Mouse (Mus musculus): ENCODE results near the gene Gabpb2. TPM values are rescaled to one million over a fixed set of nuclear protein-coding genes. Genes with fewer than 3 reads are reported as not detected.

Gene Gabpb2
- total and polyA plus RNA-seq, 3 experiments = 8.6 to 14.1 (median 13.5) TPM

GRCm38 (mm10) chr3:95256931-95257330, 39.2 kb upstream of the Gabpb2 start:
- no peak overlapping the region for H3K9ac ChIP-seq (ENCODE audit: low read depth, low read length)
- no peaks in the 10 kb centered on the region for H3K4me1 ChIP-seq (ENCODE audit: control insufficient read depth, insufficient read depth, low read length)
- DNase-seq = no peak
- TF ChIP-seq CTCF (IDR thresholded peaks at IDR 0.05) (no peak), POLR2A (IDR thresholded peaks at IDR 0.05; ENCODE audit: insufficient read depth, low read depth, low read length) (no peak), EP300 (IDR thresholded peaks at IDR 0.05; ENCODE audit: insufficient read depth, low read depth, low read length) (no peak)
- no peaks in the 10 kb centered on the region for H3K79me2 ChIP-seq (replicated peaks; ENCODE audit: control insufficient read depth, insufficient read depth, low read length)
- WGBS = 86% methylated on average over 5 of the region's 5 CpGs
- no peaks in the 10 kb centered on the region for H3K27me3 ChIP-seq (ENCODE audit: control insufficient read depth, insufficient read depth, low read length)
- no peak overlapping the region for H3K27ac ChIP-seq
- no peak overlapping the region for H3K4me3 ChIP-seq
- intact Hi-C loops (cut with DNase I) = no loop called here
- H3K36me3 ChIP-seq (ENCODE audit: control insufficient read depth, insufficient read depth, low read length) = no peaks in the 10 kb centered on the region

- Histone ChIP-seq H3K79me2 (replicated peaks; ENCODE audit: control insufficient read depth, insufficient read depth, low read length) (no peaks in the 10 kb centered on the region), H3K36me3 (ENCODE audit: control insufficient read depth, insufficient read depth, low read length) (no peaks in the 10 kb centered on the region), H3K27ac (no peak within 1 kb of the TSS), H3K4me1 (ENCODE audit: control insufficient read depth, insufficient read depth, low read length) (no peaks in the 10 kb centered on the region), H3K4me3 (no peak within 1 kb of the TSS), H3K9ac (ENCODE audit: low read depth, low read length) (no peak within 1 kb of the TSS), H3K27me3 (ENCODE audit: control insufficient read depth, insufficient read depth, low read length) (no peaks in the 10 kb centered on the region)
- no peak for TF ChIP-seq POLR2A (IDR thresholded peaks at IDR 0.05; ENCODE audit: insufficient read depth, low read depth, low read length)
- no peak for TF ChIP-seq CTCF (IDR thresholded peaks at IDR 0.05)
- TF ChIP-seq EP300 (IDR thresholded peaks at IDR 0.05; ENCODE audit: insufficient read depth, low read depth, low read length) = no peak
- DNase-seq = no peak
- intact Hi-C loops (cut with DNase I) = no loop called here
- WGBS = 60% methylated on average over 7 of the region's 7 CpGs
These were observed 33.2 kb upstream of the Gabpb2 start, which contains the start of gene Bnipl for GRCm38 (mm10) chr3:95250783-95251424. Gene Bnipl (minus strand): TSS chr3:95251193.

DNA sequence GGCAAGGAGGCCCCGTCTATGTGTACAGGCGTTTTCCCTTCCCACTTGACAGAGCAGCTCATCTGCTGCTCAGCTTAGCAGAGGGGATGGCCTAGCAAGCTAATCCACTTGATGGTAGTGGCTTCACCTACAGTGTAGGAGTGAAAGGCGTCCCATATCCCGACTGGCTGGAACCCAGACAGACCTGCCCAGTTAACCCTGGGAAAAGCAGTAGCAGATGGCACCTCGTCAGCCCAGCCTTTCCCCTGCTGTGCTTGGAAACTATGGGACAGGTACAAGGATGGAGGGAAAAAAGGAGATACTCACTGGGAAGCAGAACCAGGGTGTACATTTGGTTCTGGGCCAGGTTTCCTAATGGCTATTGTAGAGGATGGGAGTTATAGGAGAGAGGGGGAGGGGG, 32.6 kb upstream of the Gabpb2 start:
- no peak overlapping the region for H3K9ac ChIP-seq (ENCODE audit: low read depth, low read length)
- H3K4me1 ChIP-seq (ENCODE audit: control insufficient read depth, insufficient read depth, low read length) = no peaks in the 10 kb centered on the region
- no peak overlapping the region for H3K4me3 ChIP-seq
- H3K27ac ChIP-seq = no peak overlapping the region
- 86% methylated on average over 5 of the region's 5 CpGs for WGBS
- no peaks in the 10 kb centered on the region for H3K36me3 ChIP-seq (ENCODE audit: control insufficient read depth, insufficient read depth, low read length)
- no peak for DNase-seq
- intact Hi-C loops (cut with DNase I) = no loop called here
- H3K79me2 ChIP-seq (replicated peaks; ENCODE audit: control insufficient read depth, insufficient read depth, low read length) = no peaks in the 10 kb centered on the region
- no peaks in the 10 kb centered on the region for H3K27me3 ChIP-seq (ENCODE audit: control insufficient read depth, insufficient read depth, low read length)
- TF ChIP-seq POLR2A (IDR thresholded peaks at IDR 0.05; ENCODE audit: insufficient read depth, low read depth, low read length) = no peak
- TF ChIP-seq CTCF (IDR thresholded peaks at IDR 0.05) = no peak
- no peak for TF ChIP-seq EP300 (IDR thresholded peaks at IDR 0.05; ENCODE audit: insufficient read depth, low read depth, low read length)

- Histone ChIP-seq H3K9ac (ENCODE audit: low read depth, low read length) (no peak overlapping the region), H3K27ac (no peak overlapping the region), H3K4me3 (no peak overlapping the region), H3K4me1 (ENCODE audit: control insufficient read depth, insufficient read depth, low read length) (no peaks in the 10 kb centered on the region), H3K36me3 (ENCODE audit: control insufficient read depth, insufficient read depth, low read length) (no peaks in the 10 kb centered on the region), H3K27me3 (ENCODE audit: control insufficient read depth, insufficient read depth, low read length) (no peaks in the 10 kb centered on the region), H3K79me2 (replicated peaks; ENCODE audit: control insufficient read depth, insufficient read depth, low read length) (no peaks in the 10 kb centered on the region)
- WGBS = 58% methylated on average over 1 of the region's 1 CpGs
- no peak for DNase-seq
- TF ChIP-seq EP300 (IDR thresholded peaks at IDR 0.05; ENCODE audit: insufficient read depth, low read depth, low read length) (no peak), POLR2A (IDR thresholded peaks at IDR 0.05; ENCODE audit: insufficient read depth, low read depth, low read length) (no peak), CTCF (IDR thresholded peaks at IDR 0.05) (no peak)
- intact Hi-C loops (cut with DNase I) = no loop called here
These were observed 30.1 kb upstream of the Gabpb2 start for GRCm38 (mm10) chr3:95247660-95248336.

DNA sequence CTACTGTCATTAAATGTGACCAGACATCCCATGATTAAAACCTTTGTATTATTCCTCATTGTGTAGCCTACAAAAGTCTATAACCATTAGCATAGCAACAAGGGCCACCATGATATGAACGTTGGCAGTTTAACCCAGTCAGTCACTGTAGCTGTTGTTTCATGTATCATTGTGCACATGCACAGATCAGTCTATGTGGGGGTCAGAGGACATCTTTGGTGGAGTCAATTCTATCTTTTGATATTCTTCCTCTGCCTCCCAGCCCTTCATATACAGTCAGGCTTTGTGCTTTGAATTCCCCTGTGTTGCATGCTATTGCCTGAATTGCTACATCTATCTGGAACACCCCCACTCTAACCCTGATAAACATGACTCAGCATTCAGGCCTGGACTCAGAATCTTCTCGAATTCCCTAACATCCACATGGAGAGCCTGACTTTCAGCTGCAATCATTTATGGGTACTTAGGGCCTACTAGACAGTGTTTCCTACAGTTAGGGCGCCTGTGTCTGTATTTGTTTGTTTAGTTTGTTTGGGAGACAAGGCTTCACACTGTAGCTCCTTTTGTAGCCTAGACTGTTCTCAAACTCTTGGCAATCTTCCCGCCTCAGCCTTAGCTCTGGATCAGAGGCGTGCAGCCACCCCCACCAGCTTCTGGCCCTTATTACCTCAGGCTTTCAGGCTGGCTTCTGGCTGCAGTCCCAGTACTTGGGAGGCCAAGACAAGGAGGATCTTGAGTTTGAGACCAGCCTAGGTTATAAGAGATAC, 28.9 kb upstream of the Gabpb2 start:
- no peaks in the 10 kb centered on the region for H3K27me3 ChIP-seq (ENCODE audit: control insufficient read depth, insufficient read depth, low read length)
- WGBS = 67% methylated on average over 5 of the region's 5 CpGs
- no peak overlapping the region for H3K27ac ChIP-seq
- peak in 1 of 2 experiments; percentile 45 for DNase-seq
- H3K36me3 ChIP-seq (ENCODE audit: control insufficient read depth, insufficient read depth, low read length) = no peaks in the 10 kb centered on the region
- H3K4me1 ChIP-seq (ENCODE audit: control insufficient read depth, insufficient read depth, low read length) = no peaks in the 10 kb centered on the region
- intact Hi-C loops (cut with DNase I) = no loop called here
- TF ChIP-seq POLR2A (IDR thresholded peaks at IDR 0.05; ENCODE audit: insufficient read depth, low read depth, low read length) (no peak), EP300 (IDR thresholded peaks at IDR 0.05; ENCODE audit: insufficient read depth, low read depth, low read length) (no peak), CTCF (IDR thresholded peaks at IDR 0.05) (no peak)
- H3K4me3 ChIP-seq = no peak overlapping the region
- H3K9ac ChIP-seq (ENCODE audit: low read depth, low read length) = no peak overlapping the region
- H3K79me2 ChIP-seq (replicated peaks; ENCODE audit: control insufficient read depth, insufficient read depth, low read length) = no peaks in the 10 kb centered on the region

Data from heart, adult 2 months (tissue).